Comparison of ENCODE assay signal across 8 mouse cellular contexts in genomic region chrX:170010581-170011528, GRCm38 (mm10). TPM values are rescaled to one million over a fixed set of nuclear protein-coding genes. Genes with fewer than 3 reads are reported as not detected.
DNase-seq lines count a peak whose midpoint lies in the region; ATAC-seq lines count a peak whose summit lies in the region.
"Not testable (repeated sequence)": the region's sequence is repeated elsewhere in the genome, so short reads cannot be mapped to it uniquely, and the experiment has no call there.

No protein-coding gene starts in this region.

- DNase-seq in 3134 (ENCODE audit: extremely low read depth, insufficient read length, low spot score) = peak; percentile 76
- DNase-seq in adrenal gland, adult 2 months = peak; percentile 71
- peak; percentile 50 for DNase-seq in embryonic facial prominence, embryonic 11.5 days (ENCODE audit: low spot score)
- DNase-seq in kidney, adult 18-20 months = peak; percentile 85

- H3K4me3 ChIP-seq in embryonic facial prominence, embryonic 11.5 days (ENCODE audit: low read depth, low read length) = peak overlapping the region; percentile 22
- H3K4me3 ChIP-seq in liver, embryonic 12.5 days = peak overlapping the region; percentile 38
- peak overlapping the region; percentile 25 for H3K4me3 ChIP-seq in stomach, embryonic 14.5 days (ENCODE audit: low read depth, low read length)

- peak overlapping the region; percentile 28; the same call in 1 of the 2 replicates for H3K4me2 ChIP-seq in embryonic facial prominence, embryonic 11.5 days (ENCODE audit: low read depth, low read length)
- H3K4me2 ChIP-seq in liver, embryonic 12.5 days = peak overlapping the region; percentile 52
- peak overlapping the region; percentile 37 for H3K4me2 ChIP-seq in stomach, embryonic 14.5 days (replicated peaks; ENCODE audit: low read depth, low read length)

- not testable (repeated sequence) for H3K4me1 ChIP-seq in embryonic facial prominence, embryonic 11.5 days (ENCODE audit: control insufficient read depth, insufficient read depth, low read length); liver, embryonic 12.5 days; stomach, embryonic 14.5 days (ENCODE audit: control insufficient read depth, insufficient read depth, low read length)

- WGBS in embryonic facial prominence, embryonic 11.5 days = 84% methylated on average over 97 of the region's 97 CpGs
- WGBS in liver, embryonic 12.5 days (ENCODE audit: insufficient replicate concordance) = 76% methylated on average over 97 of the region's 97 CpGs
- 83% methylated on average over 97 of the region's 97 CpGs for WGBS in stomach, embryonic 14.5 days

- H3K36me3 ChIP-seq in embryonic facial prominence, embryonic 11.5 days (replicated peaks; ENCODE audit: control insufficient read depth, insufficient read depth, low read depth, low read length); stomach, embryonic 14.5 days (ENCODE audit: control insufficient read depth, insufficient read depth, low read length): not testable (repeated sequence)
- peaks cover 19% of the 10 kb centered on the region for H3K36me3 ChIP-seq in liver, embryonic 12.5 days

- not testable (repeated sequence) for H3K27ac ChIP-seq in embryonic facial prominence, embryonic 11.5 days (replicated peaks; ENCODE audit: low read depth, low read length); stomach, embryonic 14.5 days (ENCODE audit: low read length)
- H3K27ac ChIP-seq in liver, embryonic 12.5 days = peak overlapping the region; percentile 3

- not testable (repeated sequence) for H3K27me3 ChIP-seq in embryonic facial prominence, embryonic 11.5 days (ENCODE audit: control insufficient read depth, insufficient read depth, low read length); liver, embryonic 12.5 days (replicated peaks); stomach, embryonic 14.5 days (ENCODE audit: control insufficient read depth, insufficient read depth, low read length)

- peak; percentile 60 for ATAC-seq in embryonic facial prominence, embryonic 11.5 days (replicated peaks; ENCODE audit: insufficient number of reproducible peaks, low FRiP score, low TSS enrichment, low read depth)
- ATAC-seq in granulocyte monocyte progenitor cell, adult 5-6 weeks (replicated peaks; ENCODE audit: poor library complexity, severe bottlenecking) = peak; percentile 31
- ATAC-seq in liver, embryonic 12.5 days = peak; percentile 4; the same call in 1 of the 2 replicates
- ATAC-seq in monocyte, adult 5-6 weeks (replicated peaks; ENCODE audit: insufficient number of reproducible peaks, low FRiP score, low TSS enrichment, poor library complexity, severe bottlenecking) = peak; percentile 24
- peak; percentile 15 for ATAC-seq in stomach, embryonic 14.5 days (ENCODE audit: insufficient number of reproducible peaks, insufficient read depth, low FRiP score, low read depth)

- H3K9ac ChIP-seq in embryonic facial prominence, embryonic 11.5 days (replicated peaks; ENCODE audit: low read length); stomach, embryonic 14.5 days (replicated peaks; ENCODE audit: low read depth, low read length): not testable (repeated sequence)
- H3K9ac ChIP-seq in liver, embryonic 12.5 days = peak overlapping the region; percentile 49

- H3K9me3 ChIP-seq in embryonic facial prominence, embryonic 11.5 days (replicated peaks; ENCODE audit: control insufficient read depth, low read length) = peaks cover 38% of the 10 kb centered on the region
- H3K9me3 ChIP-seq in liver, embryonic 12.5 days (replicated peaks) = peaks cover 39% of the 10 kb centered on the region
- peaks cover 30% of the 10 kb centered on the region for H3K9me3 ChIP-seq in stomach, embryonic 14.5 days (ENCODE audit: control insufficient read depth, low read depth, low read length)

RNA-seq across cellular contexts. Expression of gene Gm21887, which starts 1.4 kb away (rescaled TPM):
- total RNA-seq in adrenal gland, adult 2 months (2021) = 100 to 1,000 TPM in 1 of 2 experiments, 10 to 100 TPM in 1; 67.4 to 241 TPM
- 957 and 2,016 TPM in 2 replicates for polyA plus RNA-seq in adrenal gland, adult 2 months (2012; rRNA removed)
- polyA plus RNA-seq in embryonic facial prominence, embryonic 11.5 days (2014; fragmentation: Nextera tagmentation; extraction: Ambion mirVana) = 154 and 162 TPM in 2 replicates
- 36.7 and 87.7 TPM in 2 replicates for total RNA-seq in granulocyte monocyte progenitor cell, adult 5-6 weeks (2014; fragmentation: Nextera tagmentation)
- 163 and 210 TPM in 2 replicates for total RNA-seq in granulocyte monocyte progenitor cell, adult 5-6 weeks (2017)
- 196 and 237 TPM in 2 replicates for polyA plus RNA-seq in liver, embryonic 12.5 days (2016; fragmentation: Nextera tagmentation; extraction: Ambion mirVana)
- total RNA-seq in monocyte, adult 5-6 weeks (2017) = 32.2 to 120 TPM (median 52.2 TPM) in 3 replicates
- 236 and 294 TPM in 2 replicates for polyA plus RNA-seq in stomach, embryonic 14.5 days (2014; fragmentation: Nextera tagmentation; extraction: Ambion mirVana)

Comparison
In these comparisons a context has a peak if more than half of its experiments do, and no peak if none do; other contexts are left out.
1. ATAC-seq: peak in every context shown above with its lines; median percentile 60 in embryonic facial prominence, embryonic 11.5 days; 31 in granulocyte monocyte progenitor cell, adult 5-6 weeks; 24 in monocyte, adult 5-6 weeks; 15 in stomach, embryonic 14.5 days; 4 in liver, embryonic 12.5 days.